Mouse (Mus musculus) MEL (cell line): ENCODE measurements around the gene Ifit1bl2. TPM values are rescaled to one million over a fixed set of nuclear protein-coding genes. Genes with fewer than 3 reads are reported as not detected.

Source experiments
- DNase-seq: peaks from one replicate; pipeline ENCODE4 v3.0.0; 2011; ENCODE audit warnings: low read depth, low spot score
- H3K27ac ChIP-seq: 2 replicates; pipeline ENCODE4 v1.5.1; 2012; ENCODE audit warnings: low read depth, mild to moderate bottlenecking, control low read depth, low read length, moderate library complexity; ENCODE audit not compliant: control insufficient read depth
- H3K27me3 ChIP-seq, 2 experiments: fragments of 150-350 bp in 1 of 2; sonication (generic) in 1 of 2; 2 replicates each; pipeline ENCODE4 v1.6.1; 2012; ENCODE audit warnings: low read length in 2 of 2, mild to moderate bottlenecking in 2 of 2, improper control_type of control experiment in 1 of 2, moderate library complexity in 1 of 2; ENCODE audit not compliant: insufficient read depth in 2 of 2, control insufficient read depth in 1 of 2
- H3K36me3 ChIP-seq, 2 experiments: 2 replicates each; pipeline ENCODE4 v1.6.1; 2012 to 2014; ENCODE audit warnings: low read length in 2 of 2, improper control_type of control experiment in 1 of 2, inconsistent platforms in 1 of 2, mild to moderate bottlenecking in 1 of 2; ENCODE audit not compliant: insufficient read depth in 2 of 2, control insufficient read depth in 1 of 2
- H3K4me1 ChIP-seq, 2 experiments: fragments of 150-350 bp in 1 of 2; sonication (generic) in 1 of 2; 2 replicates each; pipeline ENCODE4 v1.6.1; 2012; ENCODE audit warnings: low read length in 2 of 2, improper control_type of control experiment in 1 of 2, mild to moderate bottlenecking in 1 of 2; ENCODE audit not compliant: insufficient read depth in 2 of 2, control insufficient read depth in 1 of 2
- H3K4me3 ChIP-seq, 2 experiments: fragments of 150-350 bp in 1 of 2; sonication (generic) in 1 of 2; 2 replicates each; pipeline ENCODE4 v1.5.1; 2012; ENCODE audit warnings: low read depth in 2 of 2, low read length in 2 of 2, mild to moderate bottlenecking in 2 of 2, moderate library complexity in 2 of 2, control low read depth in 1 of 2, improper control_type of control experiment in 1 of 2; ENCODE audit not compliant: control insufficient read depth in 1 of 2, insufficient read depth in 1 of 2
- H3K79me2 ChIP-seq: 2 replicates; pipeline ENCODE4 v1.6.1; 2012; ENCODE audit warnings: mild to moderate bottlenecking, low read length, moderate library complexity; ENCODE audit not compliant: control insufficient read depth, poor library complexity, insufficient read depth
- H3K9ac ChIP-seq: 2 replicates; pipeline ENCODE4 v1.6.1; 2012; ENCODE audit warnings: low read depth, mild to moderate bottlenecking, control low read depth, low read length, moderate library complexity; ENCODE audit not compliant: control insufficient read depth, poor library complexity, severe bottlenecking
- H3K9me3 ChIP-seq: fragments of 150-350 bp; sonication (generic); replicated peaks from 2 replicates; pipeline ENCODE4 v1.6.1; 2012; ENCODE audit warnings: mild to moderate bottlenecking, low read length, improper control_type of control experiment, moderate library complexity; ENCODE audit not compliant: insufficient read depth
- CHD1 ChIP-seq: IDR thresholded peaks from 2 replicates; pipeline ENCODE4 v1.6.1; 2012; ENCODE audit warnings: low read depth, mild to moderate bottlenecking, inconsistent platforms, low read length, improper control_type of control experiment
- CTCF ChIP-seq, 3 experiments: IDR thresholded peaks in 2 of 3; conservative IDR thresholded peaks in 1 of 3; 2 replicates each; pipeline ENCODE4 v1.5.1; 2011 to 2012; ENCODE audit warnings: low read length in 3 of 3, low read depth in 2 of 3, mild to moderate bottlenecking in 2 of 3, improper control_type of control experiment in 1 of 3, inconsistent platforms in 1 of 3, mixed read lengths in 1 of 3, moderate library complexity in 1 of 3; ENCODE audit not compliant: control insufficient read depth in 1 of 3, insufficient read depth in 1 of 3, poor library complexity in 1 of 3, severe bottlenecking in 1 of 3
- E2F4 ChIP-seq: IDR thresholded peaks from 2 replicates; pipeline ENCODE4 v1.6.1; 2011; ENCODE audit warnings: low read depth, low read length, improper control_type of control experiment, borderline replicate concordance
- ETS1 ChIP-seq: IDR thresholded peaks from 2 replicates; pipeline ENCODE4 v1.6.1; 2012; ENCODE audit warnings: low read depth, mild to moderate bottlenecking, inconsistent platforms, low read length, improper control_type of control experiment, moderate library complexity
- HCFC1 ChIP-seq: IDR thresholded peaks from 2 replicates; pipeline ENCODE4 v1.6.1; 2012; ENCODE audit warnings: low read depth, mild to moderate bottlenecking, inconsistent platforms, low read length, improper control_type of control experiment, moderate library complexity
- JUND ChIP-seq: IDR thresholded peaks from 2 replicates; pipeline ENCODE4 v1.6.1; 2011; ENCODE audit warnings: low read depth, mild to moderate bottlenecking, improper control_type of control experiment, low read length
- MAFK ChIP-seq: IDR thresholded peaks from 2 replicates; pipeline ENCODE4 v1.6.1; 2011; ENCODE audit warnings: low read depth, mild to moderate bottlenecking, low read length, improper control_type of control experiment, borderline replicate concordance
- MAX ChIP-seq: IDR thresholded peaks from 2 replicates; pipeline ENCODE4 v1.6.1; 2011; ENCODE audit warnings: low read length, improper control_type of control experiment
- MXI1 ChIP-seq: IDR thresholded peaks from 2 replicates; pipeline ENCODE4 v1.6.1; 2011; ENCODE audit warnings: mild to moderate bottlenecking, low read depth, low read length, improper control_type of control experiment
- NELFE ChIP-seq: IDR thresholded peaks from 2 replicates; pipeline ENCODE4 v1.6.1; 2011; ENCODE audit warnings: low read depth, low read length, improper control_type of control experiment
- NRF1 ChIP-seq: IDR thresholded peaks from 2 replicates; pipeline ENCODE4 v1.6.1; 2014; ENCODE audit warnings: low read depth, mild to moderate bottlenecking, inconsistent platforms, low read length, improper control_type of control experiment, moderate library complexity; ENCODE audit not compliant: poor library complexity, insufficient read depth, severe bottlenecking
- POLR2A ChIP-seq, 2 experiments: IDR thresholded peaks; 2 replicates each; pipeline ENCODE4 v1.6.1; 2011 to 2012; ENCODE audit warnings: low read length in 2 of 2, mild to moderate bottlenecking in 2 of 2, control low read depth in 1 of 2, improper control_type of control experiment in 1 of 2, low read depth in 1 of 2, moderate library complexity in 1 of 2; ENCODE audit not compliant: control insufficient read depth in 1 of 2, insufficient read depth in 1 of 2, poor library complexity in 1 of 2
- POLR2AphosphoS2 ChIP-seq: IDR thresholded peaks from 2 replicates; pipeline ENCODE4 v1.6.1; 2011; ENCODE audit warnings: low read length, improper control_type of control experiment
- RAD21 ChIP-seq: IDR thresholded peaks from 2 replicates; pipeline ENCODE4 v1.6.1; 2011; ENCODE audit warnings: mild to moderate bottlenecking, low read depth, low read length, improper control_type of control experiment
- SIN3A ChIP-seq: IDR thresholded peaks from 2 replicates; pipeline ENCODE4 v1.6.1; 2012; ENCODE audit warnings: low read length, improper control_type of control experiment, inconsistent platforms
- SMC3 ChIP-seq: IDR thresholded peaks from 2 replicates; pipeline ENCODE4 v1.6.1; 2011; ENCODE audit warnings: low read depth, low read length, improper control_type of control experiment
- TAL1 ChIP-seq: IDR thresholded peaks from 2 replicates; pipeline ENCODE4 v1.6.1; 2012; ENCODE audit warnings: mild to moderate bottlenecking, inconsistent platforms, low read length, moderate library complexity, mixed read lengths
- TBP ChIP-seq: IDR thresholded peaks from 2 replicates; pipeline ENCODE4 v1.8.0; 2011; ENCODE audit warnings: low read depth, low read length, improper control_type of control experiment
- TCF12 ChIP-seq: IDR thresholded peaks from 2 replicates; pipeline ENCODE4 v1.6.1; 2014; ENCODE audit warnings: low read depth, mild to moderate bottlenecking, inconsistent platforms, low read length, improper control_type of control experiment, moderate library complexity
- UBTF ChIP-seq: IDR thresholded peaks from 2 replicates; pipeline ENCODE4 v1.6.1; 2012; ENCODE audit warnings: low read depth, mild to moderate bottlenecking, inconsistent platforms, low read length, improper control_type of control experiment, moderate library complexity, borderline replicate concordance; ENCODE audit not compliant: insufficient read depth
- USF1 ChIP-seq: IDR thresholded peaks from 2 replicates; pipeline ENCODE4 v1.6.1; 2014; ENCODE audit warnings: low read depth, mild to moderate bottlenecking, inconsistent platforms, low read length, improper control_type of control experiment, moderate library complexity
- USF2 ChIP-seq, 2 experiments: IDR thresholded peaks; 2 replicates each; pipeline ENCODE4 v1.6.1; 2011 to 2012; ENCODE audit warnings: improper control_type of control experiment in 2 of 2, low read length in 2 of 2, borderline replicate concordance in 1 of 2, inconsistent platforms in 1 of 2, low read depth in 1 of 2, mild to moderate bottlenecking in 1 of 2; ENCODE audit not compliant: insufficient read depth in 1 of 2
- ZC3H11A ChIP-seq: IDR thresholded peaks from 2 replicates; pipeline ENCODE4 v1.6.1; 2012; ENCODE audit warnings: low read depth, mild to moderate bottlenecking, inconsistent platforms, low read length, improper control_type of control experiment
- ZKSCAN1 ChIP-seq: IDR thresholded peaks from 2 replicates; pipeline ENCODE4 v1.6.1; 2012; ENCODE audit warnings: low read depth, mild to moderate bottlenecking, inconsistent platforms, low read length, improper control_type of control experiment, moderate library complexity
- polyA plus RNA-seq, 2 experiments: library from polyadenylated mRNA; stranded (reverse) in 1 of 2; unstranded in 1 of 2; fragments of >175 nt in 1 of 2; fragments of >200 nt in 1 of 2; gene quantifications; 2 replicates each; pipeline versions ENCODE4 v1.2.1 to v1.2.4; 2012; ENCODE audit warnings: low replicate concordance in 2 of 2, low read depth in 1 of 2; ENCODE audit not compliant: insufficient read length in 2 of 2, insufficient read depth in 1 of 2, missing spikeins in 1 of 2
- total RNA-seq: library from RNA; depleted of rRNA; stranded (reverse); fragments of 300-350 nt; gene quantifications from 2 replicates; pipeline ENCODE4 v1.2.3, GENCODE M21; 2012; rRNA removed

The Ifit1bl2 gene
- total RNA-seq: not detected in 2 replicates
- not detected for polyA plus RNA-seq

DNA sequence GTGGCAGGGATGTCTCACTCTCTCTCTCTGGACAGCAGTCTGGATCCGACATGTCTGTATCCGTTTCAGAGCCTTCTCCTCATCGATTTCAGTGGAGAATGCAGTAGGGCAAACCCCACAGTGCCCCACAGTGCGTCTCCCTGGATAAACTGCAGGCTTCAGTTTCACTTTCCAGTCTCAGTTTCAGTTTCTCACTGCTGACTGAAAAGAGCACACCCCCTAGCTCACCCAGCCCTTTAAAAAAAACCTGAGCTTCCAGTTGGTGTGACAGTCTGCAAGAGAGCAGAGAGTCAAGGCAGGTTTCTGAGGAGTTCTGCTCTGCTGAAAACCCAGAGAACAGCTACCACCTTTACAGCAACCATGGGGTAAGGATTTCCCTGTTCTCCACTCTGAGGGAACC is at the start of gene Ifit1bl2, which contains the start of gene Ifit1:
Gene Ifit1bl2, minus strand, starts transcription at position 121 of the 400 bp plus-strand sequence.
Gene Ifit1, plus strand, starts transcription at position 249 of the 400 bp plus-strand sequence.
- H3K4me3 ChIP-seq: peak within 1 kb of the TSS in 1 of 2 experiments; percentile 37; a peak in 1 of 4 replicates
- no peaks in the 10 kb centered on the region for H3K4me1 ChIP-seq
- no peaks in the 10 kb centered on the region for H3K9me3 ChIP-seq
- H3K27me3 ChIP-seq: no peaks in the 10 kb centered on the region; a peak in 2 of 4 replicates
- no peak within 1 kb of the TSS for H3K27ac ChIP-seq
- DNase-seq: no peak
- TF ChIP-seq UBTF (no peak), SIN3A (no peak), TAL1 (no peak), CHD1 (no peak), TCF12 (no peak), NELFE (no peak)
- TF ChIP-seq, all 39 proteins: peak for 0
- no peaks in the 10 kb centered on the region for H3K79me2 ChIP-seq
- no peaks in the 10 kb centered on the region for H3K36me3 ChIP-seq
- H3K9ac ChIP-seq: no peak within 1 kb of the TSS

DNA sequence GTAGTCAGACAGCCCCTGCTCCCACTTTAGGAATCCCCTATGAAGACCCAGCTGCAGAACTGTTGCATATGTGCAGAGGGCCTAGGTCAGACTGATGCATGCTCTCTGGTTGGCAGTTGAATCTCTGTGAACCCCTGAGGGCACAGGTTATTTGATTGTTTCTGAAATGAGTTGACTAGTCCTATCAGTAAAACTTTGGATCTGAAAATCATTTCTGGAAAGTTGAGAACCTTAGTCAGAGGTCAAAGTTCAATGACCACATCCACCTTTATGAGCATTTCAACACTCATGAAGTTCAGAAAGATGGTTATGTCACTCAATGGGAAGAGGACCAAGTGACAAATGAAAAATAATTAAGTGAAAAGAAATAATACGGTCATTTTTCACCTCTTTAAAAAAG is 45.0 kb upstream of the Ifit1bl2 start:
- no peaks in the 10 kb centered on the region for H3K4me1 ChIP-seq
- no peaks in the 10 kb centered on the region for H3K9me3 ChIP-seq

DNA sequence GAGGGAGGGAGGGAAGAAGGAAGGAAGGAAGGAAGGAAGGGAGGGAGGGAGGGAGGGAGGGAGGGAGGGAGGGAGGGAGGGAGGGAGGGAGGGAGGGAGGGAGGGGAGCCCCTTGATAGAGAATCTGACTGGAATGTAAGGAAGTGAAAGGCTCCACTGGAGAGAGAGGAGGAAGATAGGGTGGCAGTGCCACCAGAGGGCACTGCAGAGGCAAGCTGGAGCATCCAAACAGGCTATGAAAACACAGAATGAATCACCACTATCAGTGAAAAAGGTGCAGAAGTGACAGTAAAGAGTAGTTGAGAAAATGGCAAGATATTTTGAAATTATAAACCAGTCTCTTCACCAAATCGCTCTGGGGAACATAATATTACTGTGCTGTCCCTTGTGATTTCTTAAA is 44.3 kb upstream of the Ifit1bl2 start:
- Histone ChIP-seq H3K4me1 (no peaks in the 10 kb centered on the region), H3K79me2 (no peaks in the 10 kb centered on the region), H3K9ac (no peak overlapping the region), H3K36me3 (no peaks in the 10 kb centered on the region), H3K27ac (no peak overlapping the region), H3K4me3 (no peak overlapping the region), H3K9me3 (no peaks in the 10 kb centered on the region), H3K27me3 (no peaks in the 10 kb centered on the region)
- peak; percentile 52 for DNase-seq
- peak; percentile 61 for TF ChIP-seq RAD21
- peak; percentile 83 for TF ChIP-seq SMC3
- peak; percentile 57 to 75 (median 74) for TF ChIP-seq CTCF (IDR thresholded peaks at IDR 0.05 in 2 of 3, conservative IDR thresholded peaks at IDR 0.05 in 1 of 3; ENCODE audit: control insufficient read depth in 1 of 3, insufficient read depth in 1 of 3, low read depth in 2 of 3, low read length in 3 of 3, poor library complexity in 1 of 3, severe bottlenecking in 1 of 3)
- TF ChIP-seq ZC3H11A: peak; percentile 38
- no peak for TF ChIP-seq MAFK
- TF ChIP-seq NELFE: no peak

More for the DNA sequence above, 45.0 kb upstream of the Ifit1bl2 start:
- H3K36me3 ChIP-seq: no peaks in the 10 kb centered on the region
- no peak for TF ChIP-seq CHD1
- no peak for TF ChIP-seq USF2 (IDR thresholded peaks at IDR 0.05; ENCODE audit: borderline replicate concordance in 1 of 2, insufficient read depth in 1 of 2, low read depth in 1 of 2, low read length in 2 of 2)
- no peak for TF ChIP-seq SIN3A
- no peak for TF ChIP-seq USF1
- no peak for TF ChIP-seq E2F4
- no peak for TF ChIP-seq ZC3H11A
- TF ChIP-seq TBP: no peak
- no peak for TF ChIP-seq POLR2A (IDR thresholded peaks at IDR 0.05; ENCODE audit: control insufficient read depth in 1 of 2, insufficient read depth in 1 of 2, low read depth in 1 of 2, low read length in 2 of 2, poor library complexity in 1 of 2)
- no peak for TF ChIP-seq ETS1
- TF ChIP-seq ZKSCAN1: no peak
- no peak for TF ChIP-seq NRF1
- TF ChIP-seq HCFC1: no peak
- no peak for TF ChIP-seq JUND
- no peak for TF ChIP-seq POLR2AphosphoS2
- TF ChIP-seq MAX: no peak
- TF ChIP-seq TAL1: no peak
- no peak for TF ChIP-seq MXI1
- no peak overlapping the region for H3K27ac ChIP-seq
- DNase-seq: no peak
- H3K4me3 ChIP-seq: no peak overlapping the region
- no peaks in the 10 kb centered on the region for H3K79me2 ChIP-seq
- no peaks in the 10 kb centered on the region; a peak in 1 of 4 replicates for H3K27me3 ChIP-seq
- no peak overlapping the region for H3K9ac ChIP-seq
